Mouse (Mus musculus) kidney, postnatal 4 days (tissue): ENCODE results near the gene 2310039H08Rik.

Experiments used
- DNase-seq, 2 experiments: peaks; one replicate each; pipeline ENCODE4 v3.0.0; 2021; ENCODE audit warnings: mixed read lengths in 2 of 2

The 2310039H08Rik gene

DNA sequence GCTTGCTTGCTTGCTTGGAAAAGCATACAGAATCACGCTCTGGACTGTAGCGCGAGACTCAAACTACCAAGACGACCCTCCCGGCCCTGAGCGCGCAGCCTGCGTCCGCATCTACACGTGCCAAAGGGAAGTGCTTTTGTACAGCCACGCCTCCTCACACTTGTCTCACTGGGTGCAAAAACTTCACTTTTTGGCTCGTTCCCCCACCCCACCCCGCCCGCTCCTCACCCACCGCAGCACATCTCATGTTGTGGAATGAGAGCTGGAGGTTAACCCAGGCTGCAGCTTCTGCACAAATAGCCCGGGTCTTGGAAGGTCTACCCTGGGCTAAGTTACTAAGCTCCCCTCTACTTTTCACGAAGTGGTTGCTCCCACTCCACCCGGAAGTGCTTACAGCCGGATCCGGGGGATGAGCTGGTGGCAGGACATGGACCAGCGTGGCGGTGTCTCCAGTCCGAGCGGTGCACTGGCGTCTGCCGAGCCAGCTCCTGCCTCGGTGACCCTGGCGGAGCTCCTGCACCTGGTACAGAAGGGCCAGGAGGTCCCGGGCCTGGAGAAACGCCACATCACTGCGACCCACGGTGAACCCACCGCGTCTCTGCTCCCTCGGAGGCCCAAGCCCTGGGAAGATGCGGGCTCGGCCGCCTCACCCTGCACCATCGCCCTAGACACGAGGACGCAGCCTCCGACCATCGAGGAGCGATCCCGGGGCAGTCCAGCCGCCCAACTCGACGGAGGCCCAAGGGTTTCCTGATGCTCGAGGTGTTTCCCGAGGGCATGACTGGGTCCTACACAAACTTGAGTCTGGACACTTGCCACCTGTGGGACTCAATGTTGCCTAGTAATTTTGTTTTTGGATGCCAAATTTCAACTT, at the start of gene 2310039H08Rik:
Gene 2310039H08Rik, plus strand, starts transcription at position 232 of the 874 bp plus-strand sequence.
- peak; percentile 85 to 92 for DNase-seq

DNA sequence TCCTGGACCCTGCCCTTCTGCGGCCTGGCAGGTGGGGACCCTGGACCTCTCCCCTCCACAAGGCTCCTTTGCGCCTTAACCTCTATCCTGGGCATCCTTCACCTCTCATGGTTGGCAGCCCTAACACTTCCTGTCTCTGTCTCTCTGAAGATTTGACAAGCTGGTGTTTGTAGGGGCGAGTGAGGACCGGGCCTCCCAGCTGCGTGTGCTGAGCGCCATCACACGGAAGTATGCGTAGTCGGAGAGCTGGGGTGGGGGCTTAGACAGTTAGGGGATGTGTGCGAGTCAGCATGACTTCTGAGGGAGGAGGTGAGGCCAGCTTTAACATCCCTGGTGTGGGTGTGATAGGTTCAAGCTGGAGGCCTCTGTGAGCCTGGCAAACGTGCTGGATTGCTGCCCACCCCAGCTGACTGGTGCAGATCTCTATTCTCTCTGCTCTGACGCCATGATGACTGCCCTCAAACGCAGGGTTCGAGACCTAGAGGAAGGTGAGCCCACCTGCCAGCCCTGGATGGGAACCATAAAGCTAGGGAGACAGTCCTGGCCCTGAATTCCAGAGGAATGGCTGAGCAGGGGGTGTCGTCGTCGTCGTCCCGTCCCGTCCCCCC, 47.9 kb upstream of the 2310039H08Rik start:
- no peak for DNase-seq

DNA sequence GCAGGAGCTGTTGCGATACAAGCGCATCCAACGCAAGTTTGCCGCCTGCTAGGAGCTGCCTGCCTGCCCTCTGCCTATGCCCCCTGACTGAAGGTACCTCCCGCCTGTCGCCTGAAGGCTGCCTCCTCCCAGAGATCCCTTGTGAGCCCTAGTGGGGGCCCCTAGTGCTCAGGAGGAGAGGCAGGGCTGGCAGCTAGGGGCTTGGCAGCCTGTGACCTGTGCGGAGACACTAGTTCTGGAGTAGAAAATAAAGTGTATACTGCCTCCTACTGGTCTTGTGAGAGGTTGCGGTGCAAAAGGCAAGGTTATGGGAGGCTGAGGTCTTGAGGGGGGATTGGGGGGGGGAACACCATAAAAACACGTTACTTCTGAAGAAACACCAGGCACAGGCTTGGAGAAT, 47.2 kb upstream of the 2310039H08Rik start:
- peak; percentile 42 to 63 for DNase-seq

DNA sequence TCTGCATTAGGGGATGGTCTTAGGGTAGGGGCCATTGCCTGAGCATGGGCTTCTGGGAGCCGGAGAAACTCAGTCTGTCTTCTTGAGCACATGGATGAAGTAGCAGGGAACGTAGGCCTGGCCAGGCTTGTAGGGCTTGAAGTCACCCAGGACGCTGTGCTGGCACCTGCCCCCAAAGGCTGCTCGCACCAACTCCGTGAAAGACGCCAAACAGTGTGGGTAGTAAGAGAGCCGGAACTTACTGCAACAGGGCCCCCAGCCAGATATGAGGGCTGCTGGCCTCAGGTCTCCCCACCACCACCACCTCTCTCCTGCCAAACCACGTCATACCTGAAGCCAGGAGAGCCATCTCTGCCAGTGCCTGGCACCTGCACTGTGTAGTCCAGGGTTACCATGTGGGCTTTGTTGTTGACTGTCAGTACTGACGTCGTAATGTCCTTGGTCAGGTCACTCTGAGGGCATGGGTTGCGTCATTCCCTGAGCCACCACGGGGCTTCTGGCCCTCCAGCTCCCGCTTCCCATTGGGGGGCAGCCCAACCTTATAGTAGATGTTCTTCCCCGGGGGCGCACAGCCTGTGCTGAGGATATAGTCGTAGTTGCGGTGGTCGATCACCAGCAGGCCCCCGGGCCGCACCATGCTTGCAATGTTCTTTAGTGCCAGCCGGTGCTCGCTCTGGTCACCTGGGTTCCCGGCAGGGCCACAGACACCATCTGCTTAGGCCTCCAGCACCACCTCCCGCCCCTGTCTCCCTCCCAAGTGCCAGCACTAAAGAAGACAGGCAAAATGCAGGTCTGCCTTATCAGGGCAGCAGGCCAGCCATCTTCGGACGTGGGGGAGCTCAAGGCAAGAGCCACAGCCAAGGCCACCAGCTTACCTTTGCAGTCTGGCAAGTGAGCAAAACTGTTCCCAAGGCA, 46.4 kb upstream of the 2310039H08Rik start:
- no peak for DNase-seq

DNA sequence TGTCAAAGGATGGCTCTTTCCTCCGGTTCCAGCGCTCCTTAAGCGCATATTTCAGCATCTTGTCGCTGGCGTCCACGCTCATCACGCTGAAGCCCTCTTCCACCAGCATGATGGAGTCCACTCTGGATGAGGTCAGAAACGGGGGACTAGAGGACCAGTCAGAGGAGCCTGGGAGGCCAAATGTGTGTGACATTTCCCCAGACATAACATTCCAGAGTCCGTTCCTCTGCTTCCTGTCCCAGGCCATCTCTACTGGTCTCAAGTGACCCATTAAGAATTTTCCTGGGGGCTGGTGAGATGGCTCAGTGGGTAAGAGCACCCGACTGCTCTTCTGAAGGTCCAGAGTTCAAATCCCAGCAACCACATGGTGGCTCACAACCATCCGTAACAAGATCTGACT, 45.2 kb upstream of the 2310039H08Rik start:
- no peak for DNase-seq

DNA sequence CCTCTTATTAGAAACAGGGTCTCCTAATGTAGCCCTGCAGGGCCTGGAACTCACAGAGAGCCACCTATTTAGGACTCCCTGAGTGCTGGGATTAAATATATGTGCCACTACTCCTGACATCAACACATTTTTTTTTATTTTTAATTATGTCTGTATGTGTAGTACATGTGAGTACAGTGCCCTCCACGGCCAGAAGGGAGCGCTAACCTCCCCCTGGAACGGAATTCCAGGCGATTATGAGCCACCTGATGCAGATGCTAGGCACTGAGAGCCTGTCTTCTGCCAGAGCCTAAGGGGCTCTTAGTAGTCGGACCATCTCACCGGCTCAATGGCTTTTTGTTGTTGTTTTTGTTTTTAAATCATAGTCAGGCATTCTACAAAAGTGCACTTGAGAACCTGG, 44.4 kb upstream of the 2310039H08Rik start:
- peak; percentile 65 to 75 for DNase-seq

DNA sequence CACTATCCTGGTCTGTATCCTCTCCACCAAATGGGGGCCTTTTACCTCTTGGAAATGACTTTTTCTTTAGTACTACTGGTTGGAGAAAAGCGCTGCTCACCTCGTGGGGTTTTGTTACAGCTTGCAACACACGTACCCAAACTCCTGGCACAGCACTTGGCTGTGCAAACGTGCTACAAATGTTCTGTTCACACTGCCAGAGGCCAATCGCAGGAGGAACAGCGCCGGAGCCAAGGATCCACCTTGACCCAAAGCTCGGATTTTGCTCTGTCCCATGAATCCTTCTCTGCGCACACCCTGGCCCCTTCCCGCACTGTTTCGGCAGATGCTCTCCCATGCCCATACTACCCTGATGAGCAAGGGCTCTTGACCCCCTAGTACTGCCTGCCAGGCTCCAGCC, 43.9 kb upstream of the 2310039H08Rik start:
- DNase-seq = no peak

DNA sequence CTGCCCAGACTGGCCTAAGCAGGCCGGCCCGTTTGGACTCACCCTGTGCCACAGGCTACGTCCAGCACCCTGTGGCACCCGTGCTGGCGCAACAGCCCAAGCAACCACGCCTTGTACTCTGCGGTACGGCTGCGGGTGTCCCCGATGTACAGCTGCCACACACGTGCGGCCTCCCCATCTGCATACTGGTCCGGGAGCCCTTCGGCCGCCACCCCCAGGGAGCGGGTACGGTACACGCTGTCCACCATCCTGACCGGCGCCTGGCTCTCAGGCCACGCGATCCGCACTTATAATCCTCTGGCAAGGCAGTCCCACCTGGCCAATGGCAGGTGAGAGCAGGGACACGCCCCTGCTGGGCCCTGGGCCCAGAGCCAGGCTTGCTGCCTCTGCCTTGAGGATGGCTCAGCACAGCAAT, 43.5 kb upstream of the 2310039H08Rik start, which contains the start of gene Gnmt:
Gene Gnmt, minus strand, starts transcription at position 265 of the 415 bp plus-strand sequence.
- peak; percentile 51 to 73 for DNase-seq

DNA sequence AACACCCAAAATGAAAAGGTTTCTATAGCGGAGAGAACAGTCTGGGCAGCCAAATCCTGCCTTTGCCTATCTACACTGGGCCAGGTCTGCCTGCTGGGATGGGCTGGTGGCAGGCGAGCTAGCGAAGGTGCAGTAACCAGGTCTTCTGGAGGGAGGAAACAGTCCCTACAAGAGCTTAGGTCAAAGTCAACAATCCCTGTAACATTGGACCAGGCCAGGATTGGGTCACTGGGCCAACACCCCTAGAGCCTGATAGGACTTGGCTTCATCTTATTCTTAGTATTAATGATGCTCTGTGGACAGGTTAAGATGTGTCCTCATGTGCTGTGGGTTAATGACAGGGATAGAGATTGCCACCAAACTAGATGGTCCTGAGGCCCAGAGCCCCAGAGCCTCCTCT, 38.4 kb upstream of the 2310039H08Rik start:
- DNase-seq = no peak

DNA sequence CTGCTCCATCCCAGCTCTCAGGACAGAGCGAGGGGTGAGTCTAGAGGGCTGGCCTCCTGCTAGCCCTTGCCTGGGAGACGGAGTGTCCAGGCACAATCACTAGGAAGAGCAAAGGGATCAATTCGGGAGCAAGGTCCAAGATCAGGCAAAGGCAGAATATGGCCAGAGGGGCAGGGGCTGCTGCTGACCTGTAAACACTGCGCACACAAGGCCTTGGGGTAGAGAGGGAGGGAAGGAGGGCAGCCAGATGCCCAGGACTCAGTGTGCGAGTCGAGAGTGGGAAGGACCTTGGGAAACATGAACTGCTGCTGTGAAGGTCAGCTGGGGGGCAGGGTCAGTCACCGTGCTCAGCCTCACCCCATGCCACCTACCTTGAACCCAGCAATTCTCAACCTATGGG, 37.1 kb upstream of the 2310039H08Rik start:
- DNase-seq = no peak

DNA sequence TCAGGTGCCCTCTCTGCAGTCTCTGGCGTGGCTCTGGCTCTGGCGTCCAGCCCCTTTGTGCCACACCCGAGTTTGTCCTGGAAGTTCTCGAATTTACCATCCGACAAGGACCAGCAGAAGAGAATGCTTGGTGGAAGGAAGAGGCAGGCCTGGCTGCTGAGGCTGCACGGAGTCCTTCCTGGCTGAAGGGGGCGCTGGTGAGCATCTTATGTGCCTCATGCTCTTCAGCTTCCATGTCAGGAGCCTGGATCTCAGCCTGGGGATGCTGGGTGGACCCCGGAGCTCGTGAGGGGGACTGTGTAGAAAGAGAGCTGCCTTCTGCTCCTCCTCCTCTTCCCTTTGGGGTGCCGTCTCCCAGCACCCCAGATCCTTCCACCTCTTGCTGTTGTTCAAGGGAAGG, 36.3 kb upstream of the 2310039H08Rik start:
- peak; percentile 55 for DNase-seq

DNA sequence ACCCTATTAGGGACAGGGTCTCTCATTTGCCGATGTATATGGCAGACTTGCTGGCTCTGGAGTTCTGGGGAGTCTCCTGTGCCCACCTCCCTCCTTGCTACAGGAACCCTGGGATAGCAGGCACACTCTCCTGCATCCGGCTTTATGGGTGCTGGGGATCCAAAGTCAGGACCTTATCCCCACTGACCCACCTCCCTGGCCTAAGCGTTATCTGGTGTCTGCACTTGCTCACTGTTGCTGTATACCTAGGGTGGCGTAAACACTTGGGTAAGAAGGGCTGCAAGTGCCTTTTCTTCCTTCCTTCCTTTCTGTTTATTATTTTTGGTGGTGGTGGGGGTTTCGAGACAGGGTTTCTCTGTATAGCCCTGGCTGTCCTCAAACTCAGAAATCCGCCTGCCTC, 31.1 kb upstream of the 2310039H08Rik start:
- DNase-seq = no peak

DNA sequence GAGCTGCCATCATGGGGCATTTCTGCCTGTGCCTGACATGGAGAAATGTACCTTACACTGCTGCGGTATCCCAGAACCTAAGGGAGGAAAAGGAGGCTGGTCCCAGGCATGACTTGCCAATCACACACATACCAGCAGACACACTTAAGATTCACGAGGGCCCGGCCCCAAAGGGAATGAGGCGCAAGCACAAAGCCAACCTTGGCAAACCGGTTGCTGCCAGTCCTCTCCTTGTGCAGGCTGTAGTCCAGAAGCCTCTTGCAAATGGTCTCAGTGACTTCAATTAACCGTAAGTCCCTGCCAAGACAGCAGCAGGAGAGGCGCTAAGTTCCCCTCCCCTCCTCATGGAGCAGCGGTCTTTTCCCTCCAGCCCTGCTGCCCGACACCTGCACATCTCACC, 29.4 kb upstream of the 2310039H08Rik start:
- no peak for DNase-seq

DNA sequence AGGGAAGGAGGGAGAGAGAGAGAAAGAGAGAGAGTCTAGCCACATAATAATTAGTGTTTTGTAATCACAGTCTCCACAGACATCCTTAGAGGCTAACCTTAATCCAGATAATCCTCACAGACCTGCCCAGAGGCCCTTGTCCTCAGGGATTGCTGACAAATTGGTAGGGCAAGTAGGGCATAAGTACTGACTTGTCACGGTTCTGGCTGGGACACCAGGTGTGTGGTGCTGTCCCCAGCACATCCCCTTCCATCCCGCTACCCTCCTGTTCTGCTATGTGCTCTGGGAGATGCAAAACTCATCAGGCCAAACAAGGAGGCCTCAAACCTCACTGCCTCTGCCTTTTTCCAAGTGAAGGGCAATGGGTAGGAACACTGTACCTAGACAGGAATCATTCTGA, 26.9 kb upstream of the 2310039H08Rik start:
- no peak for DNase-seq

DNA sequence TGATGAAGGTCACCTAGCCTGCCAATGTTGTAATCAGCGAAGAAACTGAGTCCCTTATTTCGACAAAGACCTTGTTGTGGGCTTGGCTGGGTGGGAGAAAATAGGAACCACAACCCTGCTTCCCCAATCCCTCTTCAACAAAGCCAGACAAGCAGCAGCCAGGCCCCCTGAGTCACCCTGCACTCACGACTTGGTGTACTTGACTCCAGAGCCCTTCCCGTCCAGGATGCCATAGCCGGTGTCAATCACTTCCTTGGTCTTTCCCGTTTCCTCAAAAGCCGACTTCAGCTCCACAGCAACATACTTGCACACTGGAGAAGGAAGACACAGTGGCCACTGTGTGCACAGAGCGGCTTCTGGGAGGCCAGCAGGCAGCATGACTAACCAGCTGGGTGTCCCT, 25.2 kb upstream of the 2310039H08Rik start:
- no peak for DNase-seq

DNA sequence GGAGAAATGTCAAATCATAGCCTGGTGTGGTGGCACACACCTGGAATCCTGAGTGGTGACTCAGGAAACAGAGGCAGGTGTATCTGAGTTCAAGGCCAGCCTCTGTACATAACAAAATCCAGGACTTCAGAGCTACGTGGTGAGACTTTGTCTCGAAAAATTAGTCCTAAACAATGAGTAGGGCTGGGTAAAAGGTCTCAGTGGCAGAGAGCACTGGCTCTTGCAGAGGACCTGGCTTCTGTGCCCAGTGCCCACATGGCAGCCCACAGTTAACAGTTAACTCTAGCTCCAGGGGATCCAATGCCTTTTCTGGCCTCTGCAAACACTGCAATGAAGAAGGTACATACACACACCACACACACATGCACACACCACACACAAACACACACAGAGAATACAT, 24.6 kb upstream of the 2310039H08Rik start:
- no peak for DNase-seq

DNA sequence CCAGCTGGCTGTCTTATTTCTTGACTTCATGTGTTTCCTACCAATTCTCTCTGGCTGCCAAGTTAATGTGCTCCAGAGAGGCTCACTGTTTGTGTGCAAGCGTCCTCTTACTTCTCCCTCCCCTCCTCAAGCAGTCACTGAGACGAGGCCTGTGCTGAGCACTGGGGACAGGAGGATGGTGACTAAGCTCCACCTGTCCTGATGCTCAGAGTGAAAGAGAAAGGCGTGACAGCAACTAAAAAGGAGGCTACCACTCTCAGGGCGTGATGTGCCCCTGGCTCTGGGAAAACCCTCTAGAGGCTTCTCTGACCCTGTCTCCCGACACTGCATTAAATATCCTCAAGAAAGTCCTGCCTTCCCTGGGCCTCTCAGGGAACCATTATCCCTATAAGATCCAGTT, 23.2 kb upstream of the 2310039H08Rik start:
- DNase-seq = no peak

DNA sequence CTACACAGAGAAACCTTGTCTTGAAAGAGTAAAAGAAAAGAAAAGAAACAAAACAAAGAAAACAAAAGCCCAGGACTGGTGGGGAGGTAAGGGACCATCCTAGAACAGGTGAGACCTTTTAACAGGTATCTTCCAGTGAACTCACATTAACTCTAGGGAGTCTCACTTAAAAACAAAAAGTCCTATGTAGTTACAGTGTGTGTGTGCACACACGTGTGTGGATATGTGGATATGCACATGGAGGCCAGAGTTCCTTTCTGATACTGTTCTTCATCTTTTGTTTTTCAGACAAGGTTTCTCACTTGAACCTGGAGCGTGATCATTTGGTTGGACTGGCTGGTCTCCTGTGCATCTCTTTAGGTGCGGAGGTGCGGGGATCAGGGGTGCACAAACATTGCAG, 21.9 kb upstream of the 2310039H08Rik start:
- no peak for DNase-seq

DNA sequence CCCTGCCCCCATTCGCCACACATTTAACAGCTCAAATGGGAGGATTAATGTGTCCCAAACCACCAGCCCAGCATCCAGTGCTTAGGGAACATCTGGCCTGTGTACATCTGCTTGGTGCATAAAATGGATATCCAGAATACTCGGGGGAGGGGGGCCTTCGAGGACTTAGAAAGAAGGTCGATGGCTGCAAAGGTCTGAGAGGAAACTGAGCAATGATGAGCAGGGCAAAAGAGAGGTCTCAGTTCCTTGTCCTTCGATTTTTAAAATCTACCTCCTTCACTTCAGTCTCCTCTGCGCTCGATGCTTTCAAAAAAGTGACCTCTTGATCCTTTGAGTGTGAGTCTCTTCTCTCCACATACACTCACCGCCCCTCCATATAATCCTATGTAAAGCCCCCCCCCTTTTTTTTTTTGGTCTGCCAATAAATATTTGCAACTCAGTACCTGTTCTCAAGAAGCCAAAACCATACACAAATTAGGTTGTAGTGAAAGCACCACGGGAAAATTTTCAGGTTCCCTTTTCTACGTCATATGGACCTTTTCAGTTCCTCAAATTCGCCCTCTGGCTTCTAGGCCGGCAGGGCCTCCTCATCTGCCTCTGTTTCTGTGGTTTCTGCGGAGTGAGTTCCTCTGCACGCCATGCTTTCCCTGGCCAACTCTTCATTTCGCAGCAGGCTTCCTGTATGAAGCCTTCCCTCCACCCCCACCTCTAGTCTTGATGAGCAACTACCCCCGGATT, 21.2 kb upstream of the 2310039H08Rik start:
- DNase-seq = no peak

DNA sequence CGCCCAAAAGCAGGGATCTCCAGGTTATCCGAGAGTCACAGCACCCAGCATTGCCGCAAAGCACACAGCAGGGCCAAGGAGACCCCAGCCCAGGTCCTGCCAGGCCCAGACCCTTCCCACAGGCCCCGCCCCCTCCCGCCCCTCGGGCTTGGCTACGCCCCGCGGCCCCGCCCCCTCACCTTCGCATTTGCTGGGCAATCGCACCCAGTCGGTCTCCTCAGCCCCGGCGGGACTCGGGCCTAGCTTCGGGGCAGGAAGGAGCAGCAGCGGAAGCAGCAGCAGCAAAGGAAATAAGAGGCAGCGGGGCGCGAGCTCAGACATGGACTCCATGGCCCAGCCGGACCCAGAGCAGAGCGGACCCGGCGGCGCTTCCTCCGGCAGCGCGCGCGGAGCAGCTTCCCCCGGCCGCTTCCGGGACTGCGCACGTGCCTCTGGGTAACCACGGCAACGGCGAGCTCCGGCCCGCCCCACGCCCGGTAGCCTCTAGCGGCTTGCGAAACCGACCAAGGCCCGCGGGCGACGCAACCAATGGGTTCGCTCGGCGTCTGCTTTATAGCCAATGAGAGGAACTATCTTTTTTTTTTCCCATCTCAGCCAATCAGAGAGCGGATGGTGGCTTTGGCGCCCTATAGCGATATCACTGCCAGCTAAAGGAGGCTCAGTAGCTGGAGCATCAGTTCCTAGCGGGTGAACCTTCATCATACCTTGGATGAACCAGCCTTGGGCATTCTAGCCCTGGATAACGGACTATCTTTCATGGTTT, 20.5 kb upstream of the 2310039H08Rik start, which contains the start of gene Cnpy3:
Gene Cnpy3, minus strand, starts transcription at position 421 of the 763 bp plus-strand sequence.
- DNase-seq = peak; percentile 98 to 99

DNA sequence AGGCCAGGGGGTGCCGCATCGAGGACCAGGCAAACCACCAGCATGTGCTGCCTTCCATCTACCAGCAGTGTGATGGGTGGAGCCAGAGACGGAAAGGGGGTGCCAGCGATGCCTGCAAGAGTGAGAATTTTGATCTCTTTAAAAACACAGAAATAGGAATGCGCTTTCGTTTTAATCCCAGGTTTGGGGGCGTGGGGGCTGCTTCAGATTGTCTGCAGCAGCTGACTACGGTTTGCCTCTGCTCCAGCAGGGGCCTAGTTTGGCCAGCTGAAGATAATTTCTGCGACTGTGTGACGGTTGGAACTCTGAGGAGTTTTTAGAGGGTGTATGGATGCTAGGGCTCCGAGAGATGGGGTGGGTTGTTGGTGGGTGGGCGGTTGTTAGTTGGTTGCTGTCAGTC, 13.7 kb upstream of the 2310039H08Rik start:
- DNase-seq = no peak

DNA sequence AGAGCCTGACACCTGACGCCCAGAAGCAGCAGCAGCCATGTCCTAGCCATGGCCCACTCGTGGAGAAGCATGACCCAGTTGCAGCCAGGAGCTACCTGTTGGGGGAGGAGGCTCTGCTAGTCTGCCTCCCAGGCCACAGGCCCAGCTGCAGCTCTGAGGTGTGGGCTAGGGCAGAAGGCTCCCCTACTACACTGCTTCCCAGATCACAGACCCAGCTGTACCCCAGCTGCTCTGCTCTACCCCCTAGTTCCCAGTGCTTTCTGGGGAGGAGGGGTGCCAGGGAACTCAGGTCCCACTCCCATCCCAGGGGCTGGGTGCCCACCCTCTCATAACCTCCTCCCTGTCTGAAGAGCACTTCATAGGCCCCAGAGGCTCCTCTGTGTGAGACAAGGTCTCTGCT, 8.9 kb upstream of the 2310039H08Rik start, which contains the start of gene Ptcra:
Gene Ptcra, minus strand, starts transcription at position 169 of the 400 bp plus-strand sequence.
- DNase-seq = no peak
